Mouse (Mus musculus) brain, embryonic 14.5 days (tissue): ENCODE data around the gene Ptrh2.

Experiments
- CTCF ChIP-seq: fragments of 200-500 bp; IDR thresholded peaks from 2 replicates; pipeline ENCODE4 v1.5.1; 2012; ENCODE audit warnings: inconsistent platforms, mild to moderate bottlenecking, moderate library complexity, borderline replicate concordance; ENCODE audit not compliant: insufficient read depth, insufficient read length; ENCODE audit errors: extremely low read depth
- POLR2A ChIP-seq: fragments of 200-500 bp; IDR thresholded peaks from 2 replicates; pipeline ENCODE4 v1.6.1; 2012; ENCODE audit warnings: mild to moderate bottlenecking, inconsistent platforms, borderline replicate concordance; ENCODE audit not compliant: poor library complexity, insufficient read depth, insufficient read length, severe bottlenecking; ENCODE audit errors: extremely low read depth

DNA sequence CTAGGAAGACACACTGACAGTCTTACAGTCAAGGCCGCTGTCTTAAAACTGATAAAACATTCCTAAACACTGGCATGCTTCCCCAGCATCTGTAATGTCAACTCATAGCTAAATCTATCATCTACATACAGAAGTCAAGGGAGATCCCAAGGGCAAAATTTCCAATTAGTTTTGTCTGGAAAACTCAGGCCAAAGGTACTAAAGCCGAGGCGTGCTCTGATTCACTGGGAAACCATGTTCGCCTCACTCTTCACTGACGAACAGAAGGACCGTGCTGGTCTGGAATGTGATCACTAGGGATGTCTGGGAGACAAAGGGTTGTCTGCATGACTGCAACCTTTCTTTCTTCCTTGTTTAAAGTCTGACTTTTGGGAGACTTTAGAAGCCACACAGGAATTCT is 33.1 kb upstream of the Ptrh2 start:
- TF ChIP-seq CTCF (no peak), POLR2A (no peak)
